Mouse (Mus musculus) left cerebral cortex, postnatal 14 days (tissue): ENCODE measurements around the gene Olfr1199. TPM values are rescaled to one million over a fixed set of nuclear protein-coding genes. Genes with fewer than 3 reads are reported as not detected.

Source experiments
- DNase-seq, 2 experiments: peaks; one replicate each; pipeline ENCODE4 v3.0.0; 2021 to 2022; ENCODE audit warnings: low spot score in 2 of 2, mixed read lengths in 1 of 2
- intact Hi-C: fragments of 180-260 bp; cut with DNase I; formaldehyde crosslinking; loops from one replicate; pipeline ENCODE4 v1.15.1; 2025
- long read RNA-seq, 2 experiments: library from polyadenylated mRNA; stranded (forward); transcript quantifications; one replicate each; pipeline ENCODE4 v2.0.0; 2021
- total RNA-seq, 2 experiments: library from RNA; stranded (reverse); gene quantifications; 2 replicates each; pipeline ENCODE4 v1.2.3; 2021

Olfr1199 gene
- not detected for total RNA-seq
- long read RNA-seq, experiment 1, result 0 reads
- long read RNA-seq, experiment 2, result 0 reads

DNA sequence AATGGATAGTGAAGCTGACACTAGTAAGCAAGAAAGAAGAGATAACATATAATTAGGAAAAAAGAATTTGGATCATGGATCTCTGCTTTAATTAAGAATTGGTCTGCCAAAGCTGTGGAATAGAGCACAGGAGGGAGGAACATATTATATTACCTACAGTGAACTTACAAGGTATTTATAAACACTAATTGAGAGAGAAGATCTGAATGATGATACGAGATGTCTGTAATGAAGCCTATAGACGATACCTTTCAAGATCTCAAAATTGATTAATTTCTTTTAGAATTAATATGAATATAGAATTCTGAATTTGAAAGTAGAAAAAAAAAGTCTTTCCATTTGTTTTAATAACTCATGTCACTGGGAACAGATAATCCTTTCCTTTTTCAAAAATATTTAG, at the start of gene Olfr1199:
Olfr1199 (minus strand) TSS at position 101 of the 400 bp plus-strand sequence.
- intact Hi-C loops, result no loop called here
- no peak for DNase-seq

DNA sequence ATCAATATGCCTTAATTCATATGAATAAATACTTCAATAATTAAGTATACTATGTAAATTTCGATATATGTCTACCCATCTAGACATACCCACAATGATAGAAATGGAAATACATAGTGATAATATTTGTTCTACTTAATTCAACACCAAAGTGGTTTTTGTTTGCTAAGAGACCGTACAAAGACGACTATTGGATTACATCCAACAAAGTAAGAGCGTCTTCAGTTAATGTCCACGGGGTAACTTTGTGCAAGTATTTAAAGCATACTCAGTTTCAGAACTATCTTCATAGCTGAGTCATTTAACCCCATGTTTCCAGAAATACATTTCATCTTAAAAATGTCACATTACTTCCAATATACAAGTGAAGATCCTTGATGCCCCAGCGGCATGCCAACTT, 32.5 kb upstream of the Olfr1199 start, which contains the start of gene Olfr1201:
Olfr1201 (plus strand) TSS at position 301 of the 400 bp plus-strand sequence.
- intact Hi-C loops, result no loop called here
- DNase-seq, result no peak

DNA sequence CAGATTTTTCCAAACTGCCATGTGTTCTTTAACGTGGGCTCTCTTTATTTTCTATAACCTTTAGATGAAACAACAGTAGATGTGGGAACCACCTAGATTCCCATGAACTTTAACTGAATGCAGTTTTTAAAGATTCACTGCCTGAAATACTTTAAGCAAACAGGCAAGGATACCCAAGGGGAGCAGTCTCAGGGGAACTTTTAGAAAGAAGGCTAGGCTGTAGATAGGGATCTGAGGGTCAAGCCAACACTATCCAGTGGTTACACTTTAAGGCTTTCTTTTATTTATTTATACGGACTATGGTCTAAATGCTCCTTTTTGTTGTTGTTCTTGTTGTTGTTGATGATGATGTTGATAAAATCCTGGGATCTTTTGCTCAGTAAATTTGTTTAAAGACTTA, 10.1 kb upstream of the Olfr1199 start, which contains the start of gene Olfr1200:
Olfr1200 (minus strand) TSS at position 101 of the 400 bp plus-strand sequence.
- no peak for DNase-seq
- intact Hi-C loops, result no loop called here

- no peak for DNase-seq
- intact Hi-C loops, result no loop called here
These were observed 9.0 kb downstream of the Olfr1199 start, which contains the start of gene Olfr1198 for GRCm38 (mm10) chr2:88751270-88751669. Olfr1198 (minus strand) TSS chr2:88751370.

DNA sequence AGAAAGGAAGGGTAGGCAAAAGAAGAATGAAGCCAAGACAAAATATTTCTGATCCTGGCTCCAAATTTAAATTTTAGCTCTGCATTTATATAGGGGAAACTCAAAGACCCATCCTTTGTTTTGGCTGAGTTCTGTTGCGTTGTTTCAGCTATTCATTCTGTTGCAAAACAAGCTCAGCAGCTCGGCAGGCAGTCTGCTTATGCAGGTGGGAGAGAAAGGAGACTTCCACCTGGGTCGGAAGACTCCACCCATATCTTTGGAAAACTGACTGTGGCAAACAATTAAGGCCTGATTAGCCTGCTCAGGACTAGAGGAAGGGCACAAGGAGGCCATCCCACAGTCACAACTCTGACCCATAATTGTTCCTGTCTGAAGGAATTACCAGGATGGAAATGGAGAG, 16.9 kb downstream of the Olfr1199 start:
- DNase-seq, result no peak
- intact Hi-C loops, result no loop called here

DNA sequence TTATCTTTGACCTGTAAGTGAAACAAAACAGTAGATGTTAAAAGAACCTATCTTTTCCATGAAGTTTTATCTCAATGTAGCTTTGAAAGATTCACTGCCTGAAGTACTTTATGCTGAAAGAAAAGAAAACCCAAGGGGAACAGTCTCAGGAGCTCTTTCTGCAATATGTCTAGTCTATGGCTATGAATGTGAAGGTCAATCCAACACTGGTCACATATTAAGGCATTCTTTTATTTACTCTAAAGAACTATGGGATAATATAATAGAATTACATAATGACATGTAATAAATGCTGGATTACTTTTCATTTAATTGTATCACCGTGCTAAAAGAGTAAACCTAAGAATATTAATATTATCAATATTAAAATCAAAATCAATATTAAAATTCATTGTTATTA, 28.0 kb downstream of the Olfr1199 start, which contains the start of gene Olfr1197:
Olfr1197 (minus strand) TSS at position 101 of the 400 bp plus-strand sequence.
- intact Hi-C loops, result no loop called here
- no peak for DNase-seq

- DNase-seq, result no peak
- intact Hi-C loops, result no loop called here
These were observed 55.8 kb downstream of the Olfr1199 start, which contains the start of gene Olfr1196 for GRCm38 (mm10) chr2:88704497-88704896. Olfr1196 (minus strand) TSS chr2:88704597.

Other genes starting within 250 kb of the Olfr1199 start
- gene Olfr1186, start 241.9 kb downstream of the Olfr1199 start, total RNA-seq, result not detected
- not detected for gene Olfr1188, start 203.5 kb downstream of the Olfr1199 start, total RNA-seq
- not detected for gene Olfr1189, start 174.0 kb downstream of the Olfr1199 start, total RNA-seq
- not detected for gene Olfr1191-ps1, start 119.9 kb downstream of the Olfr1199 start, total RNA-seq
- gene Olfr1192-ps1, start 112.0 kb downstream of the Olfr1199 start, total RNA-seq, result not detected
- not detected for gene Olfr1193, start 84.8 kb downstream of the Olfr1199 start, total RNA-seq
- not detected for gene Olfr1195, start 71.3 kb downstream of the Olfr1199 start, total RNA-seq
- gene Olfr1196, start 55.9 kb downstream of the Olfr1199 start, total RNA-seq, result not detected
- not detected for gene Olfr1197, start 28.1 kb downstream of the Olfr1199 start, total RNA-seq
- gene Olfr1198, start 9.1 kb downstream of the Olfr1199 start, total RNA-seq, result not detected
- not detected for gene Olfr1200, start 10.0 kb upstream of the Olfr1199 start, total RNA-seq
- not detected for gene Olfr1201, start 32.6 kb upstream of the Olfr1199 start, total RNA-seq
- gene Olfr1202, start 54.0 kb upstream of the Olfr1199 start, total RNA-seq, result not detected
- gene Olfr1205, start 69.3 kb upstream of the Olfr1199 start, total RNA-seq, result not detected
- gene Olfr1204, start 88.8 kb upstream of the Olfr1199 start, total RNA-seq, result not detected
- gene Olfr1206, start 102.8 kb upstream of the Olfr1199 start, total RNA-seq, result not detected
- gene Olfr1208, start 141.8 kb upstream of the Olfr1199 start, total RNA-seq, result not detected
- not detected for gene Olfr1209, start 154.7 kb upstream of the Olfr1199 start, total RNA-seq
- gene Olfr1211, start 177.6 kb upstream of the Olfr1199 start, total RNA-seq, result not detected
- not detected for gene Olfr1212, start 193.5 kb upstream of the Olfr1199 start, total RNA-seq
- not detected for gene Gm13762, start 219.8 kb upstream of the Olfr1199 start, total RNA-seq
- not detected for gene Olfr1214, start 232.2 kb upstream of the Olfr1199 start, total RNA-seq
- gene Olfr1215, start 246.5 kb upstream of the Olfr1199 start, total RNA-seq, result not detected